ENCODE assay signal across 24 mouse cellular contexts in genomic region chr3:102047532-102047931, GRCm38 (mm10). TPM values are rescaled to one million over a fixed set of nuclear protein-coding genes. Genes with fewer than 3 reads are reported as not detected.
DNase-seq lines count a peak whose midpoint lies in the region; ATAC-seq and TF ChIP-seq lines count a peak whose summit lies in the region.
"Had no signal": no experiment of that assay in that cellular context is flagged by ENCODE, and none has a peak within 500 bp of the region (broad histone marks: within the 10 kb centered on the region; RNA-seq: fewer than 3 reads in every experiment).

No protein-coding gene starts in this region.

- 80% methylated on average over 2 of the region's 2 CpGs for WGBS in heart, embryonic 11.5 days (ENCODE audit: insufficient replicate concordance)
- WGBS in hindbrain, embryonic 11.5 days, result 91% methylated on average over 2 of the region's 2 CpGs
- 88% methylated on average over 2 of the region's 2 CpGs for WGBS in hindbrain, postnatal 0 days

- H3K4me3 ChIP-seq in heart, embryonic 11.5 days (ENCODE audit: low read depth, low read length), result no peak overlapping the region
- no peak overlapping the region for H3K4me3 ChIP-seq in hindbrain, embryonic 11.5 days (ENCODE audit: low read depth, low read length)
- H3K4me3 ChIP-seq in hindbrain, postnatal 0 days (ENCODE audit: low read length), result no peak overlapping the region
- H3K4me3 ChIP-seq: embryonic facial prominence, embryonic 13.5 days; embryonic facial prominence, embryonic 15.5 days; erythroblast, embryonic 14.5 days; forebrain, embryonic 10.5 days; forebrain, embryonic 12.5 days had no signal

- H3K36me3 ChIP-seq in heart, embryonic 11.5 days (ENCODE audit: control insufficient read depth, insufficient read depth, low read length), result no peaks in the 10 kb centered on the region
- no peaks in the 10 kb centered on the region for H3K36me3 ChIP-seq in hindbrain, embryonic 11.5 days (ENCODE audit: control insufficient read depth, insufficient read depth, low read length)
- no peaks in the 10 kb centered on the region for H3K36me3 ChIP-seq in hindbrain, postnatal 0 days (ENCODE audit: insufficient read depth, low read length)
- H3K36me3 ChIP-seq: embryonic facial prominence, embryonic 13.5 days; embryonic facial prominence, embryonic 15.5 days; forebrain, embryonic 10.5 days; forebrain, embryonic 12.5 days had no signal

- H3K9ac ChIP-seq in heart, embryonic 11.5 days (ENCODE audit: low read depth, low read length), result no peak overlapping the region
- H3K9ac ChIP-seq in hindbrain, embryonic 11.5 days (ENCODE audit: low read depth, low read length), result no peak overlapping the region
- no peak overlapping the region for H3K9ac ChIP-seq in hindbrain, postnatal 0 days (replicated peaks; ENCODE audit: low read length)
- H3K9ac ChIP-seq: embryonic facial prominence, embryonic 13.5 days; embryonic facial prominence, embryonic 15.5 days; forebrain, embryonic 12.5 days had no signal

- no peak overlapping the region for H3K4me2 ChIP-seq in heart, embryonic 11.5 days
- H3K4me2 ChIP-seq in hindbrain, embryonic 11.5 days (replicated peaks; ENCODE audit: low read depth, low read length), result no peak overlapping the region
- H3K4me2 ChIP-seq in hindbrain, postnatal 0 days (ENCODE audit: low read depth, low read length), result no peak overlapping the region
- H3K4me2 ChIP-seq: embryonic facial prominence, embryonic 13.5 days; embryonic facial prominence, embryonic 15.5 days; forebrain, embryonic 12.5 days had no signal

- no peaks in the 10 kb centered on the region for H3K27me3 ChIP-seq in heart, embryonic 11.5 days (ENCODE audit: control insufficient read depth, insufficient read depth, low read length)
- no peaks in the 10 kb centered on the region for H3K27me3 ChIP-seq in hindbrain, embryonic 11.5 days (ENCODE audit: control insufficient read depth, insufficient read depth, low read length)
- no peaks in the 10 kb centered on the region for H3K27me3 ChIP-seq in hindbrain, postnatal 0 days (ENCODE audit: insufficient read depth, low read length)
- H3K27me3 ChIP-seq: embryonic facial prominence, embryonic 13.5 days; embryonic facial prominence, embryonic 15.5 days; forebrain, embryonic 12.5 days had no signal

- 0 out of 2 replicates have a peak, but pooled peaks have one; percentile 57 for ATAC-seq in heart, embryonic 11.5 days (replicated peaks; ENCODE audit: insufficient number of reproducible peaks, low FRiP score, low TSS enrichment)
- no peak for ATAC-seq in hindbrain, embryonic 11.5 days (ENCODE audit: low FRiP score)
- ATAC-seq in hindbrain, postnatal 0 days, result no peak
- ATAC-seq: forebrain, embryonic 14.5 days; forebrain, embryonic 16.5 days had no signal

- H3K27ac ChIP-seq in heart, embryonic 11.5 days (ENCODE audit: low read depth, low read length), result no peak overlapping the region
- H3K27ac ChIP-seq in hindbrain, embryonic 11.5 days (ENCODE audit: low read depth, low read length), result peak overlapping the region; percentile 24; the same call in 1 of the 2 replicates
- no peak overlapping the region for H3K27ac ChIP-seq in hindbrain, postnatal 0 days
- H3K27ac ChIP-seq: embryonic facial prominence, embryonic 13.5 days; embryonic facial prominence, embryonic 15.5 days; forebrain, embryonic 10.5 days; forebrain, embryonic 12.5 days had no signal

- TF ChIP-seq CTCF in hindbrain, postnatal 0 days (IDR thresholded peaks at IDR 0.05; ENCODE audit: low read depth), result no peak

- H3K4me1 ChIP-seq in heart, embryonic 11.5 days (ENCODE audit: control insufficient read depth, insufficient read depth, low read length), result no peaks in the 10 kb centered on the region
- H3K4me1 ChIP-seq in hindbrain, embryonic 11.5 days (replicated peaks; ENCODE audit: control insufficient read depth, insufficient read depth, low read length), result no peaks in the 10 kb centered on the region
- H3K4me1 ChIP-seq in hindbrain, postnatal 0 days (ENCODE audit: insufficient read depth, low read length), result 0 out of 2 replicates have a peak, but pooled peaks cover 4% of the 10 kb centered on the region
- H3K4me1 ChIP-seq: embryonic facial prominence, embryonic 15.5 days had no signal

- no peaks in the 10 kb centered on the region for H3K9me3 ChIP-seq in heart, embryonic 11.5 days (replicated peaks; ENCODE audit: control insufficient read depth, low read length)
- H3K9me3 ChIP-seq in hindbrain, embryonic 11.5 days (ENCODE audit: control insufficient read depth, low read length), result no peaks in the 10 kb centered on the region
- H3K9me3 ChIP-seq in hindbrain, postnatal 0 days (ENCODE audit: low read length), result no peaks in the 10 kb centered on the region
- H3K9me3 ChIP-seq: embryonic facial prominence, embryonic 13.5 days; embryonic facial prominence, embryonic 15.5 days; forebrain, embryonic 10.5 days; forebrain, embryonic 12.5 days had no signal

- no peak for DNase-seq in heart, adult 8-10 months (ENCODE audit: low spot score)
- no peak for DNase-seq in hindbrain, embryonic 11.5 days (ENCODE audit: low spot score)
- DNase-seq in hindbrain, postnatal 0 days (ENCODE audit: low spot score), result no peak
- DNase-seq: adrenal gland, adult 2 months; adrenal gland, postnatal 10 days; adrenal gland, postnatal 25 days; cerebellum, adult 11 months; cerebellum, adult 18-20 months; cerebellum, adult 8-10 months; cerebellum, adult 9-11 months; cerebellum, postnatal 14 days; cerebellum, postnatal 36 days; embryo, embryonic 11 days had no signal

RNA-seq across cellular contexts. Expression of gene Nhlh2, which starts 37.7 kb away (rescaled TPM):
- 0.06 and 0.25 TPM in 2 replicates for polyA plus RNA-seq in heart, embryonic 11.5 days (2014; fragmentation: Nextera tagmentation; extraction: Ambion mirVana)
- not detected for total RNA-seq in heart, adult 8-10 months (2022)
- polyA plus RNA-seq in hindbrain, embryonic 11.5 days (2014; fragmentation: Nextera tagmentation; extraction: Ambion mirVana), result 173 and 196 TPM in 2 replicates
- total RNA-seq in hindbrain, postnatal 0 days (2014; rRNA removed), result 30.3 and 31.9 TPM in 2 replicates
- 25.1 and 28.2 TPM in 2 replicates for polyA plus RNA-seq in hindbrain, postnatal 0 days (2015; fragmentation: Nextera tagmentation; extraction: Ambion mirVana)
- total RNA-seq: adrenal gland, adult 2 months; adrenal gland, postnatal 25 days; common myeloid progenitor, adult 5-6 weeks; ES-E14; MEL had no signal
- polyA plus RNA-seq: adrenal gland, adult 2 months; erythroblast, embryonic 14.5 days had no signal

RNA-seq across cellular contexts. Expression of gene Casq2, which starts 38.7 kb away (rescaled TPM):
- 33.8 and 39.7 TPM in 2 replicates for polyA plus RNA-seq in heart, embryonic 11.5 days (2014; fragmentation: Nextera tagmentation; extraction: Ambion mirVana)
- total RNA-seq in heart, adult 8-10 months (2022), result 1,000 to 10,000 TPM in 1 of 4 experiments, 100 to 1,000 TPM in 3; 901 to 1,105 (median 935) TPM
- 0.76 and 2.1 TPM in 2 replicates for polyA plus RNA-seq in hindbrain, embryonic 11.5 days (2014; fragmentation: Nextera tagmentation; extraction: Ambion mirVana)
- total RNA-seq in hindbrain, postnatal 0 days (2014; rRNA removed), result 1.4 and 2.0 TPM in 2 replicates
- 0.56 and 0.92 TPM in 2 replicates for polyA plus RNA-seq in hindbrain, postnatal 0 days (2015; fragmentation: Nextera tagmentation; extraction: Ambion mirVana)
- total RNA-seq: common myeloid progenitor, adult 5-6 weeks; MEL had no signal
- polyA plus RNA-seq: erythroblast, embryonic 14.5 days; forebrain, embryonic 10.5 days had no signal

Comparison
In these comparisons a context has a peak if more than half of its experiments do, and no peak if none do; other contexts are left out.
1. RNA of gene Nhlh2, which starts 37.7 kb away (polyA plus RNA-seq): 173 to 196 TPM in hindbrain, embryonic 11.5 days and 25.1 to 28.2 TPM in hindbrain, postnatal 0 days; 0.06 to 0.25 TPM in heart, embryonic 11.5 days; every median in the first group is over 10 times any median in the second.
2. RNA of gene Casq2, which starts 38.7 kb away (polyA plus RNA-seq): 33.8 to 39.7 TPM in heart, embryonic 11.5 days; 0.76 to 2.1 TPM in hindbrain, embryonic 11.5 days and 0.56 to 0.92 TPM in hindbrain, postnatal 0 days; every median in the first group is over 10 times any median in the second.